Mouse (Mus musculus) 3134 (cell line): ENCODE measurements around the gene Supt5.
"Not testable (repeated sequence)": the region's sequence is repeated elsewhere in the genome, so short reads cannot be mapped to it uniquely, and the experiment has no call there.

Source experiments
- DNase-seq: peaks from one replicate; pipeline ENCODE4 v3.0.0-alpha.2; 2011; ENCODE audit warnings: low spot score; ENCODE audit not compliant: insufficient read length; ENCODE audit errors: extremely low read depth

The Supt5 gene

DNA sequence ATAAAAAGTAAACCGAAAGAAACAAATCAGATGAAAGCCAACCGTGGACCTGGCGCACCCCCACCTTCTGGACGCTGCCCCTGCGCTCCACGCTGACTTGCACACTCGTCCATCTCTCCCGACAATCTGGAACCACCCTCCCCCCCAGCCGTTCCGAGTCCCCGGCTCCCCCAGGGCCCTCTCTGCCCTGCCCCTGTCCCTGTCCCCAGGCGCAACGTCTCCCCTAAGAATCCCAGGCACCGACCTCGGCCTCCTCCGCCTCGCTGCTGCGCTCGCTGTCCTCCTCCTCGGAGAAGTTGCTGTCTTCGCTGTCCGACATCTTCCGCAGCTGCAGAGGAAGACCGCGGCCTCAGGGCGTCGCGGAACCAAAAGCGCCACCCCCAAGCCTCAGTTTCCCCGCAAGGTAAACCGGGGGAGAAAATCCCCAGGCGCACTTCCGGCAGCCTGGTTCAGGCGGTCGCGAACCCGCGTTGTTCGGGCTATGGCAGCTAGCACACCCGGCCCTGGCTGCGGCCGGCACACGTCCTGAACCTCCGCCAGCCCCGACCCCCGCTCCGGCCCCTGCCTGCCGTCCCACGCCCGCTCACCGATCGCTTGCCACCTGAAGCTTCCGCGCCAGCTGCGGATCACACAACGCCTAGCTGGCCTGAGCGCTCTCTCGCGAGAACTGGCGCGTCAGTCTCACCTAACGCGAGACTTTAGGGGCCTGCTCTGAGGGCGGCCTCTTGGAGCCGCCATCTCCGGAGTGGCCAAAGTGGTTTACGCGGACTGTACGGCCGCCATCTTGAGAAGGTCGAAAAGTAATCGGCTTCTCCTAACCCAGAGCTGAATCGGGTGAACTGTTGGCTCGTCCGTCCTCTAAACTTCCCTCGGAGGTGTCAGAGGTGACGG is at the start of gene Supt5:
Gene Supt5, minus strand, starts transcription at position 639 of the 891 bp plus-strand sequence.
- peak; percentile 91 for DNase-seq

GRCm38 (mm10) chr7:28387384-28387783 is 48.8 kb upstream of the Supt5 start:
- DNase-seq: not testable (repeated sequence)

DNA sequence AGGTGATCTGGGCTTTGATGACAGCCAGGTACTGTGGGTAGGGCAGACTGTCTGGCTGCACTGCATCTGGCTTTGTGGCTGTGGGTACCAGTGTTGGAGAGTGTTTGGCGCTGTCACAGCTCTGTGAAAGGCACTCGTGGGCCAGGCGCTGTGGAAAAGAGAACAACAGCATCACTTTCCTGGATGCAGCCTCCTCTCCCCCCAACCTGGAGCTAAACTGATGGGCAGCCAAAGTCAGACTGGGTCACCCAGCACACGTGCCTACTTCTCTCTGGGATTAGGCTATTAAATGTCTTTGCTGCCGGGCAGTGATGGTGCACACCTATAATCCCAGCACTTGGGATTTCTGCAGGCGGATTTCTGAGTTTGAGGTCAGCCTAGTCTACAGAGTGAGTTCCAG is 48.3 kb upstream of the Supt5 start:
- not testable (repeated sequence) for DNase-seq

DNA sequence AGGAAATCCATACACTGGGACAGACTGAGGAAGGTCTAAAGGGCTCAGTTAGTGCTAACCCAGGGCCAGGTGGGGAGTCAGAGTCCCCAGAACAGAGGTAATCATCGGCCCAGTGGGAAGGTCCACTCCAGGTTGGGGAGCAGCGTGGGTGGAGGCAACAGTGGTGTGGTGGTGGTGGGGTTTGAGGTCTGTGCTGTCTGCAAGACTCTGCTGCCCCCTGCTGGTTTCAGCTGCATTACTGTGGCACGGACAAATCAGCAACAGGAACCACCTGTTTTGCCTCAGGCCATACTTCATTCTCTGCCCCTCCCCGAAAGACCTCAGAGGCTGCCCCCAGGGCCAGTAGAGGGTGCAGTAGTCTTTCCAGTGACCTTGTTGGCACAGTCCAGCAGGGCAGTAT is 47.9 kb upstream of the Supt5 start:
- peak; percentile 65 for DNase-seq

DNA sequence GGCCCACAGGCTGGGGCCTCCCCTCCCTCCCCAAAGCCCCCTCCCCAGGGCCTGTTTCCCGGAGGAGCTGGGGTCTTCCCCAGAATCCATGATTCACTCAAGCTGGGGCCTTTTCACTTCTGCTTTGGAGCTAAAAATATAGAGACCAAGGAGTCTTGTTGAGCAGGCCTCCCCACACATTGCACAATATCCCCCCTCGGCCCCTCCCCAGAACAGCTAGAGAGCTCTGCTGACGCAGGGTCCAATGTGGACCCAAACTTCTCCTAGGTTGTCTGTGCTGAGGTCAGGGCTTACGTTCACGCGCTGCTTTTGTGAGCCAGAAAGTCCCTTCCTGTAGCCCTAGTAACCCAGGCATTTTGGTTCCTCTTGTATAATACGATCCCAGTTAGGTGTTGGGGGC is 47.5 kb upstream of the Supt5 start:
- no peak for DNase-seq

DNA sequence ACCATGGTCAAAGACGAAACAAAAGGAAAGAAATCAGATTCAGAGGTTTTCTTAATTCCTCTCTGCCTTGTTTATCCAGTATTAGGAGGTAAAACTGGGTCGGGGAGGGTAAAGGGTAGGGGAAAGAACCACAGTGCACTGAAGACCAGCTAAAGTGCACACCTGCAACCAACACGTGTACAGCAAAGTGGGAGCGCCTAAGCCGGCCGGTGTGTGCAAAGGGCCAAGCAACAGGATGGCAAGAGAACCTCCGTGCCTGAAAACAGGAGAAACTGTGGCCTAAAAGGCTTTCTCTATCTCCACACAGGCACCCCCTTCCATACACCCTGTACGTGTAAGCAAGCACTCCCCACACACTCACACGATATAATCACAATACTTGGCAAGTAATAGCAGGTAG is 46.6 kb upstream of the Supt5 start:
- no peak for DNase-seq

DNA sequence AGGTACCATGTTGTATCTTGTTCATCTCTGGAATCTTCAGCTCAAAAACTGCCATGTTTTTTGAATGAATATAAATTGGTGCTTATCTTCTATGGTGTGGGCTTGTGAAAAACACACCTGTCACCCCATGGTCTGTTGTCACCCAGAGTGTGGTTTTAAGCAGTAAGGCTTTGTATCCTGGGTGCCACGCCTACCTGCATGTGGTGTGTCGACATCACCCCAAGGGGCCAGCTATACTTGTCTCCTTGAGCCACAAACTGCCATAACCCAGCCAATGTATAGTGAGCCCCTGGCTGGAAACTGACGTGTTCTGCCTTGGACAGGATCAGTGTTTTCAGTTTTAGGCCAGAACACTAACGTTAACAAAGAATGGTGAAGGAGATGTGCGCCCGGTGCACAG is 45.6 kb upstream of the Supt5 start:
- DNase-seq: no peak

DNA sequence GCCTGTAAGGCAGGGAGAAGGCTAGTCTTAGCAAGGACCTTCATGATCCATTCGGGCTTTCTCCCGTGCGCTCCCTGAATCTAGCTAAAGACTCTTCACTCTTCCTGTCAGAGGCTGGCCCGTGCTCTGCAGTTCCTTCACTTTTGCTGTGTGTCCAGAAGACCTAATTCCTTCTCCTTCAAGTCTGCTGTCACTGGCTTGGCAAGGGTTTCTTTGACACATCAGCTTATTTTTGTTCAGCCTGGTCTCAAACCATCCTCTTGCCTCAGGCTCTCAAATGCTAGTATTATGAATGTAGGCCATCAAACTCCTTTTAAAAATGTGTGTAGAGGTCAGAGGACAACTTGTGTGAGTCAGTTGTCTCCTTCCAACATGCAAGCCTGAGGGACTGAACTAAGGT is 45.1 kb upstream of the Supt5 start:
- DNase-seq: no peak

DNA sequence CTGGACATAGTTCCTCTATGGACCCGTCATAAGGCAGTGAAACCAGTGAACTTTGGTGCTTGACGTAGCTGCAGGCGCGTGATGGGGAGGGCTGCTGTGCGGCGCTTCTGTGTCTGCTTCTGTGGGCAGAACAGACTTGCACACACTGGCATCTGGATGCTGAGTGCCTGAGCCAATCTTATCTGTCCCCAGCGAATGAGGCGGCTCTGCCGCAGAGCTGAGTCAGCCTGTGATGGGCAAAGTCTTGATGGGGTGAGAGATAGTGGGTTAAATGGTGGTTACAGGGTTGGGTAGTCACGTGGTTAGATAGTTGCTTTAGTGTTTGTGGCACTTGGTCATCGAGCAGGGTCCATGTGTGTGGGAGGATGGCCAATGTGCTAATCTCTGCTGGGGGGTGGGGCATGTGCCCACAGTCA is 44.4 kb upstream of the Supt5 start:
- peak; percentile 75 for DNase-seq

DNA sequence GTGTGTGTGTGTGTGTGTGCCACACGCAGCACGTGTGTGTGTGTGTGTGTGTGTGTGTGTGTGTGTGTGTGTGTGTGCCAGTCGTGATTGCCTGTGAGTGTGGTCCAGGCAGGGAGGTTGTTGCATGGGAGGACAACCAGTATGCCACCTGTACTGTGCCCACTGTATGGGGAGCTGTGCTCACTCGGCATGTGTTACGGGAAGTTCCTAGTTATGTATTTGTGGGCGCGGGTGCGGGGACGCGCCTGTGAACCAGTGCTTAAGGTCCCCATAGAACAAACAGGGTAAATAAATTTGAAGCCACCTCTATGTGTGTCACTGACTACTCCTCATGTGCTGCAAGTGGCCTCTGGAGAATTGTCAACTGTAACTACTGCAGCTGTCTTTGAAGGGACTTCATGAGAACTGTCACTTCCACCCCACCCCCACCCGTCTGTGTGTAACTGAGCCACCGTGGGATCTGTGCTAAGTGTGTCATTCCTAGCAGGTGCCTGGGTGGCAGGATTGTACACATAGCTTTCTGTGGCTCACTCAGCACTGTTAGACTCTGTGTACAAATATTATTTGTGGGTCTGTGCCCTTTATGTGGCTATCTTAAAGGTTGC is 43.9 kb upstream of the Supt5 start:
- DNase-seq: no peak

GRCm38 (mm10) chr7:28381938-28382337 is 43.4 kb upstream of the Supt5 start:
- DNase-seq: peak; percentile 82

DNA sequence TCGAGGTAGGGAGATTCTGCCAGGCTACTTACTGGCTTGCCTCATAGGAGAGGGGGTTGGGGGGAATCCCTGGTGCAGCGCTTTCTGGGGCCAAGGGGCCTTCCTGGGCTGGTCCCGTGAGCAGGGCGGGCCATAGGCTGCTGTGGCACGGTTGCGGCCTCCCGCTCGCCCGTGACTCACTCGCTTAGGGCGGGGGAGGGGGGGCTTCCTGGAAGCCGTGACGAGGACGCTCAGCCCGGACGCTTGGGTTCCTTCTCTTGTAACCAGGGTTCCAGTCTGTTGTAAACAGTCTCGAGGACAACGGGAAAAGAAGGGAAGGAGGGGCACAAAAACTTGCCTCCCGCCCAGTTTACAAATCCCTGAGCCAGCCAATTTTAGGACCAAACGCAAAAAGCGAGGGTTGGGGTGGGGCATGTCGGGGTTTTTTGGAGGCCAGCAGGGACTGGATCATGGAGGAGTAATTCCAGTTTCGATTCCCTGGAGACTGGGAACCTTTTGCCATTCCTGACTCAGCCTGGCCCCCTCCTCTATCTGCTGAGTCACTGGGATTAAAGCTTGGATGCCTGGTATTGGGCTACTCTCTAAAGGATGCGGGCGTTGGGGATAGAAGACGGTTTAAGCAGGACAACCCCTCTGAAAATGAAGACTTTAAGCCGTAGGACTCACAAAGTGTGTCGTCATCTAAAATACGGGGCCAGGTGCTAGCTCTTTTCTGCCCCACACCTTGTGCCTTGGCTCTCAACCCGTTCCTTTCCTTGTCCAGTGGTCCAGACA is 42.7 kb upstream of the Supt5 start:
- peak; percentile 87 for DNase-seq

GRCm38 (mm10) chr7:28380237-28381016 is 41.9 kb upstream of the Supt5 start, which contains the start of gene Zfp36:
Gene Zfp36 (minus strand): TSS chr7:28380253.
- DNase-seq: no peak

DNA sequence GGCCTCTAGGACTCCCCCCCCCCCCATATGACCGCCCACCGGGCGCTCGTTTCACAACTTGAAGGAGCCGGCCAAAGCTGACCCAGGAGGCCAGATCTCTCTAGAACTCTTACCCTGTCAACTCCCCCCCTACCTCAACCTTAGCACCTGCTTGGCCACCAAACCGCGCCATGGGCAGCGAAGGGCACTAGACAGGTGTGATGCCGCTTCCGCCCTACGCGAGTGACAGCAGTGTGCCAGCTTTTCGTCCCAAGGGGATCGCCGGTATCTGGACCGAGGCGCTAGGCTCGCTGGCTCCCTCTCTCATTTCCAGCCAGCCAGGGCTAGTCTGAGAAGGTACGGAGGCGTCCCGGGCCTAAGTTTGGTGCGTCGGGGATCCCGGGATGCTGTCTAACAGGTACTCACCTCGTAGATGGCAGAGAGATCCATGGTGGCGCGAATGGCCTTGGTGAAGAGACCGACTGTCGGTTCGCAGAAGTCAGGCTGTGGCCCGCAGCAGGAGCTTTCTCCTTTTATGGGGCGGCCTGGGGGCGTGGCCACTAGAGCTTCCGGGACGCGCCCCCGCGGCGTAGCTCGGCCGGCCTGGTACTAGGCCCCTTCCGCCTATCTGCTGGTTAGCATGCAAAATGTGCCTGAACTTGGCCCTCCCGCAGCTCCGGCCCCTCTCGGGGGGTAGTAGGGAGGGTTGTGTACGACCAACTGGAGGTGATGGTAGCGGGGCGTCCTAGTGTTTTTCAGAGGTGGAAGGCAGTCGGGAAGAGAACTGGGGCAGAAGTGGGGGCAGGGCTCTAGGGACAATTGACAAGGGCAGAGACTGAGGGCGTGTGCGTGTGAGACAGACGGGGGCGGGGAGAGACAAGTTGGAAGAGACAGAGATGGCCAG is 40.5 kb upstream of the Supt5 start:
- peak; percentile 93 for DNase-seq

GRCm38 (mm10) chr7:28378066-28378690 is 39.6 kb upstream of the Supt5 start:
- peak; percentile 74 for DNase-seq

DNA sequence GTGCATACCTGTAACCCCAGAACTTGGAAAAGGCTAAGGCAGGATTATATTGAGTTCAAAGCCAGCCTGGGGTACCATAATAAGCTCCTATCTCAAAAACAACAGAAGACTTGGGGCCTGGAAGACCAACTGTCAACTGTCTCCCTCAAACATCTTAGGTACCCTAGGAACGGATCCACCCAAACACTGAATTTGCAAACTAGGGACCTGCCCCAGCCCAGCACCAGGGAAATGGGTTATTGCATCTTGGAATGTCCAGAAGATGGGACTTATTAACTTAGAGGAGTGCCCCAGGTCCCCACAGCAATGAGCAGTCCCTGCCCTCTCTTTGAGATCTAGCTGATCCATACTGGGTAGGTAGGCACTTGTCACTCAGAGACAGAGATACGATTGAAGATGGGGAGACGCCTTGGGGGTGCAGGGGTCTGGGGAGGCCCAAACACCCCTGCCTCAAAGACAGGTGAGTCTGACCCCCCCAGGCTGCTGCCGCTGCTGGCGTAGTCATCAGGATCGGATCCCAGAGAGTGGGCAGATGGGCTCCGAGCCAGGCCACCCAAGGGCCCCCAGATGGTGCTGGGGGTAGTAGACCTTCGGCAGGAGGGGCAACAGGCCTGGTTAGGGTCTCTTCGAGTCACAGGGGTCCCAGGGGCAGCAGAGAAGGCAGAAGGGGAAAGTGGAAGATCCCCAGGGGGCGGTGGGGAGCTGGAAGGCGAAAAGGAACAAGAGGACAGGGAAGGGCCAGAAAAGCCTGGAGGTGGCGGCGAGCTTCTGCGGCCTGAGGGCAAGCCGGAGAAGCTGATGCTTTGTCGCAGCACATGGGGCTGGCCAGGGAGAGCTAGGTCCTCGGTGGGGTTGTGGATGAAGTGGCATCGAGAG is 38.9 kb upstream of the Supt5 start:
- DNase-seq: no peak

DNA sequence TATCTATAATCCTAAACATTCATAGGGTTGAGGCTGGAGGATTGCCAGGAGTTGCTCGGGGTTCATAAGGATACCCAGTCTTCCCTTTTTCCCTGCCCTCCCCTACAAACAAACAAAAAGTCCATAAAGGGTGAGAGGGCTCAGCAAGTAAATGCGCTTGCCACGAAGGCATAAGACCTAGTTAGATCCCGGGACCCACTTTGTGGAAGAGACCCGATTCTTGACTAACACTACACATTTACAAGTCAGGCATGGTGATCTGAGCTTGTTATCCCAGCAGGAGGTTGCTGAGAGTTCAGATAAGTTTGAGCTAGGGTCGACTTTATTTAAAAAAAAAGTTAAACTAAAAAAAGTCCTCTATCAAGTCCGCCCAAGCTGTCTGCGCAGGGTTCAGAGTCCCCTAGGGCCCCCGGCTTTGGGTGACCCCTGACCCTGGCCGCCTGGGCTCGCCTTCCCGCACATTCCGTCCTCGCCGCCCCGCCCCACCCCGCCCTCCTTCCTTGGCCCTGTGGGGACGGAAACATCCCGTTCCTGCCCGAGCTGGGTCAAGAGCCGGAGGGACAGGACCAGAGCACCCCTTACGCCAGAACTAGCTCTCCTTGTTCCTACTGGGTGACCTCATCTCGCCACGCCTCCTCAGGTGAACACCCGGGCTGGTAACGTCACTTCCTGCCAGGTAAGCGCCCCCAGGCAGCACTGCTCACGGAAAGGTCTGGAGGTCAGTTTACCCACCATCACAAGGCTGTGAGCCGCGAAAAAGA is 37.6 kb upstream of the Supt5 start:
- peak; percentile 83 for DNase-seq
